Mouse (Mus musculus): ENCODE results near the gene Pigc.

The Pigc gene

DNA sequence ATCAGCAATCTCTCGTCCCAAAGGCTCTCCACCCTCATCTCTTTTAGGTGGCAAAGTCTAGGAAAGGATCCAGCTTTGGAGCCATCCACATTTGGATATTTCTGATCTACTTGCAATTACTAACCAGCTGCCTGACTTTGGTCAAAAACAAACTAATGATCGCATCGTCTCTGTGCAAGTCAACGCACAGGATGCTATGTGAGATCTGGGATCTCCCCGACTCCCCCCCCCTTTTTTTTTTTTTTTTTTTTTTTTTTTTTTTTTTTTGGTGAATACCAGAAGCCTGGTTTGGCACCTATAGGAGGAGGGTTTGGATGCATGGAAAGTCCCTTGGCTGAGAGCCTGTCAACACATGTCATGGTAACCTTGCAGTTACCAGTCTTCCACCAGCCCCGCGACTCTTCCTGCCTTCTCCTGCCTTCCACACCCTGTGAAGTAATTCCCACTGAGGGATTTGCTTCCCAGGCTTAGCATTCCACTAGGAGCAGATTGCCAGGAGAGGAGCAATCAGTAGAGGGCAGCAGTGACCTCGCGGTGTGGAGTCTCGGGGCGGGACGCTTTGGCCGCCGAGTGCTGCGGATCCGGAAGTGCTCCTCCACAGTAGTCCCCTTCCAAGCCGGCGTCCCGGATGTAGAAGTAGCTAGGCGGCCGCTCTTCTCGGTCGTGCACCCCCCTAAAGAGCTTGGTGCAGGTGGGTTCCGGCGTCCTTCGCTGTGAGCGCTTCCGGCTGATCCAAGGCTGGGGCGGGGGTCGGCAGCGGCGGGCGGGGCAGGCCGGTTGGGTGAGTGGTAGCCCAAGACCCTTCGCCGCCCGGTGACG is at the start of gene Pigc:
Gene Pigc (plus strand): TSS at position 598 of the 819 bp plus-strand sequence.
- peak; percentile 97 for DNase-seq

DNA sequence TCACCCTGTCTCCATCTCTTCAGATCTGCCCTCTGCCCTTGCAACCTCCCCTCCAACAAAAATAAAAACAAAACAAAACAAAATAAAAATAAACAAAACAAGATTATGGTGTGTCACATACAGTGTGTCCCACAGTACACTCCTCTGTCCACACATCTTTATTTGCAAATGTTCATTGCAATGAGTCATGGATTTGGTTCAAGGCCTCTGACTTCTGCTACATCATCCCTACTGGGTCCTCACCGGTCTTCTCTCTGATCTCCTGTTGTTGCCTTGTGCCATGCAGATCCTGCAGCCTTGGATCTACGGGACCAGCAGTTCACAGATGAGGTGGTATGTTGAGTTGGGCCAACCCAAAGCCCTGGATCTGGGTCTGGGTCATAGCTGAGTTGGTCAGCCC is 49.4 kb upstream of the Pigc start:
- no peak for DNase-seq

DNA sequence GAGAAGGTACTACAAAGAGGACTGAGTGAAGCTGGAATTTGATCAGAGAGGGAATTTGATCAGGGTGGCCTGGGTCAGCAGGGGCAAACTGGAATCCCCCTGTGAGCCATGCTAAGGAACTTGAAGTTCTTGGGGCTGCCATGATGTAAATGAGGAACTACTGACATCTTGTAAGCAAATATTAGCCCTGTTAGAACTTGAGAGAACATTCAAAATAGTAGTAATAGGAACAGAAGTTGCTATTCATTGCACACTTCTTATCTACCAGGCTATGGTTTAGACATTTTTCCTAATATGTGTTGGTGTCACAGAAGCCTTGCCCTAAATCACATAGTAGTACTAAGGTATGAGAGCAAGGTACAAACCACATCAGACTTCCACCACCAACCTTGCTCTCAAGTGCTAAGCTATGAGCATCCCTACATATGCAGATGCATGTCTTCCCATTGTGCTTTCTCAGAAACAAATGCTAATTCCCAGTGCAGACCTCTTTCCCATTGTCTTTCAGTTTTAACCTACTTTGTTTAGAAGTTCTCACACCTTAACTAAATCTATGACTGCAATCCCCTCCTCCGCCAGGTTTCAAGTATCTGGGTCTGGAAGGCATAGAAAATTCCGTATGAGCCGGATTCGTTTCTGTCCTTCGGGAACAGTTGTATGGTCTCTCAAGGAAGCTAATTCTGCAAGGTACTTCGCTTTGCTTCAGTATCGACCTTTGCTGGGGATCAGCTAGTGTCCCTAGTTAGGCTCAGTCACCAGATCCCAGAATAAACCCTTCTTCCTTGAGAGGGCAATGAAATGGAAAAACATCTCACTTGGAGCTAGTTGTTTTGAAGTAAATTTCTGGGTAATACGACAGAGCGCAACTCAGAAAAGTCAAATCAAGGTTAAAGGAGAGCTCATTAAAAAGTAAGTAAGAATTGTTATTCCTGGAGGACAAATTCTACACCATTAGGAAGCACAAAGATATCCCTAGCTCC is 48.2 kb upstream of the Pigc start:
- DNase-seq: no peak

DNA sequence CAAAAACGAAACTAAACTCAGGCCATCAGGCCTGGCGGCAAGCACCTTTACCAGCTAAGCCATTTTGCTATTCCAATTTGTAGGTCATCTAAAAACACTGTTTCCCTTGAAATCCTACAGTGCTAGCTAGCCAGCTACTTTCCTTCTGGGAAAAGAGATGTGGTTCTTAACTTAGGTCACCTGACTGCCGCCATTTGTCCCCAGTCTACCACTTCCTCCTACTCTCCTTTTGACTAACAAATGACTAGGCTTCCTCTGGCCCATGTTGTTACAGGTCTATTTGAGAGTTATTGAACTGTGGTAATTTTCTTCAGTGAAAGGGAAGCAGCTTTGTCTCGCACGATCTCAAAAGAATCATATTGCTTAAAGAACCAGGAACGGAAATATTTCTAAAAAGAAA is 47.1 kb upstream of the Pigc start:
- no peak for DNase-seq

DNA sequence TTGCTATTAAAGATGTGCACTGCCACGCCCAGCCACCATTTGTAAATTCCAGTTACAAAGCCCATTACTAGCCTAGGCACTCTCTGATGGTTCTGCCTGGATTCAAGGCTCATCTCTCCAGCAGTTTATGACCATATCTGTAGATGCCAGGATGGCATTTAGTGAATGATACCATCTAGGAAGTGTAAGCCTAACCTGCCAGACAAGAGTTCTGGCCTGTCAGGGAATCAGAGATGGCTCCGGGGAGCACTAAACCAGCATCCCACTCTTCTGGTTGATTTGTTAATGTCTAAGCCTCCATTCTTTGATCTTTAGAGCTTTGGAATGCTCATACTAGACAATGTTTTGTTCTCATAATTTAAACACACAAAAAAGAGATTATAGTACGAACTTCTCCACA is 44.7 kb upstream of the Pigc start:
- no peak for DNase-seq

DNA sequence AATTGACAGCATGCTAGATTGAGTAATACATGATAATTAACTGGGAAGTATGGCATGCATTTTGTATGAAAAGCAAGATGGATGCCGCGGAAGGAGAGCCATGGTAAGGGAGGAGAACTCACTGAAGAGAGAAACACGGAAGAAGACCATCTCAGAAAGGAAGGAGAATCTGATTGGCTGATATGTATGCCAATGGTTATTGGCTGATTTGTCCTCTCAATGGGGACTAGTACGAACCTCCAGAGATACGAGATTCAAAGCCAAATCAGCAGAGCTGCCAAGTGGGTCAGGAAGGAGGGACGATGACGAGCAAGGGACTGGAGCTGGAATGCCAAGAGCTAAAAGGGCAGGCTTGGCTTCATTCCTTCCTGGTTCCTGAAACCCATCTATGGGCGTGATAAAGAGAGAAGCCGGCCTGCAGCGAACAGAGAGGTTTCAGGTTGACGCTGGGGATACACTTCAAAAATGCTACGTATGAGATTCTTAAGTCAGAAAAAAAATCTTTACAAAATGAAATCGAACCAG is 43.6 kb upstream of the Pigc start:
- DNase-seq: peak; percentile 50

DNA sequence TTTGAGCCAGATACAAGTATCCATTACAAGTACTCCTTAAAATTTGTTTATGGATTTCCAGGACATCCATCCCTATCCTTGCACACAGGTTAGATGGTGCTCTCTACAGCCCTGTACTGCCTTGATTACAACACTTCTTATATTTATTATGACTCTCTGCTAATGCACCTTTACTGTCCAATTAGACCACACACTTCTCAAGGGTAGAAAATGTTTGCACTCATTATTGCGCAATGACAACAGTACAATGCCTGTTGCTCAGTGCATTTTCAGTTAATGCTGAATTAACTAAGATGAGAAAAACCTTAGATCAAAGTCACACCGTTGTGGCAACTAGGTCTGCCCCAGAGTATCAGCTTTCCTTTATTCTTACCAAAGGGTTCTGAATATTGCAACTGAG is 41.0 kb upstream of the Pigc start:
- DNase-seq: no peak

DNA sequence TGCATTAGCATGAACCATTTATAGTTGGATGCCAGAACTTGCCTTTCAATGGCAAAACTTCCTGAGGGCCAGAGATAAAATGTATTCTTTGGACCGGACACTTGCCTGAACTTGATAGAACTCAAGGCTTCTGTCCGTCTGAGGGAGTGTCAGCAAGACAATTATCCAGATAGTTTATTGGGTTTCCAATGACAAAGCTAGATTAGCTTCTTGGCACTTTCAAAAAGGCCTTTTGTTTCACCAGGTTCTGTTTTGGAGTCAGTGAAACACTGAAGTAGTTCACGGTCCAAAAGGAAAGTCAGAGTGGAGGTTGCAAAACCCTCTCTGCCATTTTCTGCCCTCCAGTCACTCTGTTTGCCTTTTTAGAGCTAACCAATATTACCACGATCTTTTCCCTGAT is 37.7 kb upstream of the Pigc start:
- no peak for DNase-seq

DNA sequence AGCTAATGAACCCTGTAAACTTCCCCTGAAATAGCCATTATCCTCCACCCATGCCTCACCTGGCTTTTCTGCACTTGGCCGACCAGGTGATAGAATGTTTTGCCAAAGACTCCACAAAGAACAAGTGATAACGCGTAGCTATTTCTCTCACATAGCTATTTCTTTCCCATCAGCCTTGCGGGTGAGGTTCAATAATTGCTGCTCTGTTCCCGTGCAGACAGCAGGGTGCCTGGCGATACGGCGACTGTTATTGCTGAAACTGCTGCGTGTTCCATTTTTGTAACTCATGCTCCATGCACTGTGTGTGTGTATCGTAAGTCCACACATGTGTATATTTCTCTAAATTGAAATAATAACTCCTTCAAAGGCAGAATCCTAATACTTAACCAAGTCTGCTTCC is 37.2 kb upstream of the Pigc start:
- no peak for DNase-seq

DNA sequence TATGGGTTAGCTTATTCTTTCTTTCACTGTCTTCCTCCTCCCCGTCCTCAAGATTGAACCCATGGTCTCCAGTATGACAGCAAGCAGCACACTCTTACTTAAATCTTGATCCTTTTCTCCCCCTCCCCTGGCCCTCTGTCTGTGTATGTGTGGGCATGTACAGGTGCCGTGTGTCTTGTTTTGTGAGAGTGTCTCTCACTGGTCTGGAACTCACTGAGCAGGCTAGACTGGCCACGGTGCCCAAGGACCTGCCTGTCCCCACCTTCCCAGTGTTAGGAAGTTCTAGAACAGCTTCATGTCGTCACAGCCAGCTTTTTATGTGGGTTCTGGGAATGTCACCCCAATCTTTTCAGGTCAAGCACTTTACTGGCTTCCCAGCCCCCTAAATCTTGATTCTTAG is 36.7 kb upstream of the Pigc start:
- no peak for DNase-seq

DNA sequence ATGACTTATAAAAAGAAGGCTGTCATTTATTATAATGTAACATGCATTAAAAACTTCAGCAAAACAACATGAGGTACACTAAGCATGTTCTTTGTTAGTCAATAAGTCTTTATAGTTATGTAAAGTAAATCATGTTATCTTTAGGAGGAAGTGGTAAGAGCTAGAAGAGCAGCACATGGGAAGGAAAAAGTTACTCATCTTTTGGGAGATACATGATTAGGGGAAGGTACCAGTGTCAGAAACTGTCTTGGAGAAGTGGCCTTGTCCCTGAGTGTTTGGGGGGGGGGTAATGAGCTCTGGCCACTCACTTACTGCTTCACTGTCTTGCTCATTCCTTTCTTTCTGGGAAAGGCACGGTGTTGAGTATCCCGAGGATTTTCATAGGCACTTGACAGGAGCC is 26.9 kb upstream of the Pigc start:
- DNase-seq: no peak

DNA sequence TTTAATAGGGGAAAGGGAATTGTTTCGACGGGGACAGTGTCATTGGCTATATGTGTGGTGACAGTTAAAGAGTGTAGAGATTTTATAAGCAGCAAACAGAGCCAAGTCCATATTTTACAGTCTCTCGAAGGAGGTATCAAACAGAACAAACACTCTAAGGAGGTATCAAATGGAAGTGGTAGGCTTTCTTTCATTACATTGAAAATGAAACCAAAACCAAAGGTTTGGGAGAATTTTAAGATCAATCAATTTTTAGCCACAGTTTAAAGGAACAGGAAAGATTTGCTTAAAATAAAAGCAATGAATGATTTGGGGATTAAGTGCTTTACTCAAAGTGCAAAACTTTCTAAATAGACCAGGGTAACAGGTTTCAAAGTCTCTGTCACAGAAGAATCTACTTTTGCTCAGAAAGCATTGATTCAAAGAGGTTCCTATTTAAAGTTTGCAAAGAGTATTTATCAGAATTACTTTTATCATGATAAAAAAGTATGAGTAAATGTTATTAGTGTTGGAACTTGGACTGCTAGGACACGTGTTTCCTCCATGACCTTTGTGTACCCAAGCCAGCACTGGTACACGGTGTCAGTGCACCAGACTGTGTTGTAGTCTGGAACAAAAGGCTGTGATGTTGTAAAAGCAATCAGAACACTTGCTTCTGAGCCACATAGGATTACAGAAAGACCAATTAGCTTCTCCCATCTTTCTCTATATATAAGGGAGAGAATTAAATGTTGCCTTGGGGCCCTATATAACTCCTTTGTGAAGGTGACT is 17.8 kb upstream of the Pigc start:
- DNase-seq: no peak

DNA sequence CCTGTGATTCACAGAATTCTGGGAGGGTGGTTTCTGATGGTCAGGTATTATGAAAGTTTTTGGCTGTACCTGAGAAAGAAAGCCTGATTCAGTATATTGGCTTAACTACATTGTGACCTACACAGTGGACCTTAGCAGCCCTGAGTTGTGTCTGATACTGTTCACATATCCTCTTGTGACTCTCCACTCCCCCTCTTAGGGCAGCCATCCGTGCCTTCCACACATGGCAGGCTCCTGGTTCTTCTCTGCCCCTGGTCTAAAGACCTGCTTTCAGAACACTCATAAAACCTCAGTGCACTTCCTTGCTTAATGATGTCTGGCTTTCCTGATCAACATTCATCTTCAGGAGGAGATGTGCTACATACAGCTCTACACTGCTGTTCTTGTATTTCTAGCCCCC is 16.4 kb upstream of the Pigc start:
- DNase-seq: no peak

DNA sequence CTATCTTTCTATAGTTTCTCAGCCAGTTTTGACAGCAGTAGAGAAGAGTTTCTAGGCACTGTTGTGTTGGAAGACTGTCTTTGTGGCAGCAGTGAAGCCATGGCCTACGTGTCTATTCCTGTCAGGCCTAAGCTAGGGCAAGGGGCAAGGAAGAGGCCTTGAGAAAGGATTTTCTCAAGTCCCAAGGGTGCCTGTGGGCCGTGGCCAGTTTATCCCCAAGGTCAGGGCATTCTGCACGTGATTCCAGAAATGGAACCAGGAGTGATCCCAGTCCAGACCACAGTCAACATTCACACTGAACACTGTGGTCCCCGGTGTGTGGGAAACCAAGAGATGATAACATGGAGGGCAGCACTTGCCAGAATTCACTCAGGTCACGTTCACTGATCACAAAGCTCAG is 13.1 kb upstream of the Pigc start:
- no peak for DNase-seq

DNA sequence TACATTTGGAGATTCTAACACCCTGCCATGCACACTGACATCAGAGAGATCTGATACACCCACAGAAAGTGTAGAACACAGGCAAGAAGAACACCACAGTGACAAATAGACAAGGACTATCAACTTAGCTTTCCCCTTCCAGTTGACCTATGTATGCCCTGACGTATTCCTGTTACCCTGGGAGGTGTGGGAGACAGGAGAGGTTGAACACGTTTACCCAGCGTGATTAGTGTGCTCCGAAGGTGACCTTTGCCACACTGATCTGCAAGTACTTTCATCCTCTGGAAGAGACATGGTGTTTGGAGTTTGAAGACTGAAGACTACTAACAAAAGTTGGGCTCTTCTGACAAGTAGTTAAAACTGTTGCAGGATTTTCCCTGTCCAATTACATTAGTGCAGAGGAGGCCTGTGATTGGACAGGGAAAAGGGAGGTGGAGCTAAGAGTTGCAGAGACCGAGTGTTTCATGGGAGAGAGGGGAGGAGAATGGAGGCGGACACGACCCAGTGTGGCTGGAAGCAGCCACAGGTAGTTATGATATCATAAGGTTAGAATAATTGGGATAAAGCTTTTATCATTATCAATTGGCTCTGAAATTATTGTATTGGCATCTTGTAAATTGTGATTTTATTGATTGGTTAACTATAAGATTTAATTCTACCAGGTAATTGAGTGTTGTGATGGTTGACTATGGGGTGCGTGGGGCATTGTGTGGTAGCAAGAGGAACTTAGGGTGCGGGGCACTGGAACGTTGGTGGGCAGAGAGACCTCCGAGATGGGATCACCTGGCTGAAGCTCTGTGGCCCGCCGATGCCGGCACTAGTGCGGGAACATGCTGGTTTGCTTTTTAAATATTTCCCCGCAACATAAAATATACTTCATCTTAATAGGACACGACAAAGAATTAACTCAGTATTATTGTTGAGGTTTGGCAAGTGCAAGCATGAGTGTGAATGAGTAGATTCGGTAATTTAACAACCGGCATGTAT is 10.7 kb upstream of the Pigc start:
- DNase-seq: no peak

DNA sequence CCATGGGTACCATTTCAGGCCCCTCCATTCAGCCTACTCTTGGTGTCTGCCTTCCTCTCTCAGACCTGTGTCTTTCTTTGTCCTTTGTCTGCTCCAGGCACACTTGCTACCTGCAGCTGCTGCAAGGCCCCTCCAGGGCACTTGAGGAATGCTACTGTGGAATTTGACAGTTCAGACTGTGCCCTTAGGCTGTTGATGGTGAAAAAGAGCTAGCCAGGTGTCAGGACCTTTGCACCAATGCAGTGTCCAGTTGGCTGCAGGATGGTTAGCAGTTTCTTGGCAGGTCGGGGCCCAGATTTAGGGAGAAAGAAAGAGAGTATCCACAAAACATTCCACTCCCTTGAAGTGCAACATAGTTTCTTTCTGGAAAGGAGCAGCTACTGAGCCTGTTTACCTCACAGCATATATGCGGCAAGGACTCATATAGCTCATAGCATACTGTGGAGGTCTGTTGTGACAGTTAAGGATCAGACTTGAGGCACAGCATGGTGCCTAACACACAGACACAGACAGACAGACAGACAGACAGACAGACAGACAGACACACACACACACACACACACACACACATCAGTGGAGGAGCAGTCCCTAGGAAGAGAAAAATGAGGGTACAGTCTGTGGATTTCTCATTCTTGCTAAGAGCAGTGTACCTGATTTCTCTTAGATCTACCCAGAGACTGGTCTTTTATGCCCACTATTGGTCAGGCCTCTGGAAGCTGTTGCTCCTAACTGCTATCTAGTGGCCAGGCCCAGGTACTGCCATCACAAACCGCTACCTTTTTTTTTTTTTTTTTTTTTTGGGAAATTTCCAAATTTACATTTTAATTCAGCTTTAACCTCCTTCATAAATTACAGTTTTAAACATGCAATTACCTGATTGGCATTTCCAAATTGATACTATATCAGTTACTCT is 6.3 kb upstream of the Pigc start:
- no peak for DNase-seq

DNA sequence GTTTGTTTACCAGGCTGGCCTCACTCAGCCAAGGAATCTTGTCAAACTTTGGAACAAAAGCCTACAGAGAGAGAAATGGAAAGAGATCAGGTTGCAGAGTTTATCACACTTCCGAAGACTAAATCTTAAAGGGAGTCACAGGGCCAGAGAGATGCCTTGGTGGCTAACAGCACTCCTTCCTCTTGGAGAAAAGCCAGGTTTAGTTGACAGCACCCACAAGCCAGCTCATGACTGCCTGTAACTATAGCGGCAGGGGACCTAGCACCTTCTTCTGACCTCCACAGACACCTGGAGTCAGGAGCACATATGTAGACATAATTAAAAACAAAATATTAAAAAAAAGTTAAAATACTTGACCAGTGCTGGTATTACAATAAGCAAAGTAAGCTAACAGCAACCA is 1.1 kb upstream of the Pigc start:
- DNase-seq: no peak

DNA sequence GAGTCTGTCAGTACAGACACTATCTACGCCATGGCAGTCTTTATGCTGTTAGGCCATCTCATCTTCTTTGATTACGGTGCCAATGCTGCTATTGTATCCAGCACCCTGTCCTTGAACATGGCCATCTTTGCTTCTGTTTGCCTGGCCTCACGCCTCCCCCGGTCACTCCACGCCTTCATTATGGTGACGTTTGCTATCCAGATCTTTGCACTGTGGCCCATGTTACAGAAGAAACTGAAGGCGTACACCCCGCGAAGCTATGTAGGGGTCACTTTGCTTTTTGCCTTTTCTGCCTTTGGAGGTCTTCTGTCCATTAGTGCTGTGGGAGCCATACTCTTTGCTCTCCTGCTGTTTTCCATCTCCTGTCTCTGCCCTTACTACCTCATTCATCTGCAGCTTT is 1.9 kb downstream of the Pigc start:
- DNase-seq: no peak

DNA sequence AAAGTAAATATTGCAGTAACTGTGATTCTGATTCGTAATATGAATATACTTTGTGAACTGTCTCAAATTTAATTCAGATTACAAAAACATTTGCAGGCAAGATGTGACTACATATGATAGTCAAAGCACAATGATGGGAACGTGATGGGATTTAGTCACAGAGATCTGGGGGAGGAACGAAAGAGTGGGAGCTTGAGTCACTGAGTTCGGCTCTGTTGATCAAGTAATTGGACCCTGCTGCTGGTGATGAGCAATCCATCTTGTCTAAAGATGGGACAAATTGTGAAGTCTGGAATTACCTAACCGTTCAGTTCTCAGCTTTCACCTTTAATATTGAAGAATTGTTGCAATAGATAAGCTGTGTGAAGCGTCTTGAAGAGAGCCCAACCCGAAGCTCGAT is 3.2 kb downstream of the Pigc start:
- DNase-seq: no peak
